Mouse (Mus musculus) gastrocnemius, adult 2 months (tissue): ENCODE measurements around the gene Pdcd6. TPM values are rescaled to one million over a fixed set of nuclear protein-coding genes. Genes with fewer than 3 reads are reported as not detected.

ENCODE experiments used
- DNase-seq: peaks from one replicate; pipeline ENCODE4 v3.0.0; 2022
- H3K27ac ChIP-seq: fragments of 200-600 bp; 2 replicates; pipeline ENCODE4 v1.8.1; 2022; ENCODE audit warnings: mild to moderate bottlenecking
- H3K4me3 ChIP-seq: fragments of 200-600 bp; 2 replicates; pipeline ENCODE4 v1.8.1; 2022; ENCODE audit warnings: mild to moderate bottlenecking, moderate library complexity
- CTCF ChIP-seq: fragments of 200-600 bp; IDR thresholded peaks from 2 replicates; pipeline ENCODE4 v1.8.1; 2022; ENCODE audit warnings: antibody characterized with exemption, mild to moderate bottlenecking, moderate library complexity
- intact Hi-C: fragments of 180-260 bp; cut with DNase I; formaldehyde crosslinking; loops from one replicate; pipeline ENCODE4 v1.15.1; 2025
- total RNA-seq, 2 experiments: library from RNA; stranded (reverse); gene quantifications; 2 replicates each; pipeline ENCODE4 v1.2.3; 2021

Pdcd6 gene
- total RNA-seq, 2 experiments from 2014 or later: 18.0 to 18.3 TPM

DNA sequence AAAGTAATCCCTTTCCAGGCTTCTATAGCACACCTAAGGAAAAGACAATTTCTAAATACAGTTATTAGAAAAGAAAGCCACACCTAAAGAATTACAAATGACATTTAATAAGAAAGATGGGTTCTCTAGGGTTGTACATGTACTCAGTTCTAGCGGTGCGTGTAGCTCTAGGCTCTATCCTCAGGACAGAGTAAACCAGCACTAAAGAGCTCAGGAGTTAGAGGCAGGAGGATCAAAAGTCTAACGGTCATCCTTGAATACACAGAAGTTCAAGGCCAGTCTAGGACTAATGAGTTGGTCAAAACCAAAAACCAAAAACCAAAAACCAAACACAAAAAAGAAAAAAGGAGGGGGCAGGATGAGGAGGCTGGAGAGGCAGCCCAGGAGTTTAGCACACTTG lies 2.8 kb downstream of the Pdcd6 start:
- no peak for TF ChIP-seq CTCF
- intact Hi-C loops: loop anchor here (5.0 kb wide), 1 partner anchor 38 kb away; the partner anchor contains the start of genes Ccdc127 and Sdha
- H3K27ac ChIP-seq: no peak overlapping the region
- DNase-seq: no peak
- H3K4me3 ChIP-seq: no peak overlapping the region

- no peak overlapping the region for H3K27ac ChIP-seq
- intact Hi-C loops: no loop called here
- no peak for DNase-seq
- TF ChIP-seq CTCF: no peak
- H3K4me3 ChIP-seq: no peak overlapping the region
Observed at GRCm38 (mm10) chr13:74305780-74306179, 11.6 kb downstream of the Pdcd6 start.

GRCm38 (mm10) chr13:74305380-74305779 lies 12.0 kb downstream of the Pdcd6 start:
- intact Hi-C loops: no loop called here
- no peak overlapping the region for H3K27ac ChIP-seq
- no peak overlapping the region for H3K4me3 ChIP-seq
- no peak for DNase-seq
- no peak for TF ChIP-seq CTCF

DNA sequence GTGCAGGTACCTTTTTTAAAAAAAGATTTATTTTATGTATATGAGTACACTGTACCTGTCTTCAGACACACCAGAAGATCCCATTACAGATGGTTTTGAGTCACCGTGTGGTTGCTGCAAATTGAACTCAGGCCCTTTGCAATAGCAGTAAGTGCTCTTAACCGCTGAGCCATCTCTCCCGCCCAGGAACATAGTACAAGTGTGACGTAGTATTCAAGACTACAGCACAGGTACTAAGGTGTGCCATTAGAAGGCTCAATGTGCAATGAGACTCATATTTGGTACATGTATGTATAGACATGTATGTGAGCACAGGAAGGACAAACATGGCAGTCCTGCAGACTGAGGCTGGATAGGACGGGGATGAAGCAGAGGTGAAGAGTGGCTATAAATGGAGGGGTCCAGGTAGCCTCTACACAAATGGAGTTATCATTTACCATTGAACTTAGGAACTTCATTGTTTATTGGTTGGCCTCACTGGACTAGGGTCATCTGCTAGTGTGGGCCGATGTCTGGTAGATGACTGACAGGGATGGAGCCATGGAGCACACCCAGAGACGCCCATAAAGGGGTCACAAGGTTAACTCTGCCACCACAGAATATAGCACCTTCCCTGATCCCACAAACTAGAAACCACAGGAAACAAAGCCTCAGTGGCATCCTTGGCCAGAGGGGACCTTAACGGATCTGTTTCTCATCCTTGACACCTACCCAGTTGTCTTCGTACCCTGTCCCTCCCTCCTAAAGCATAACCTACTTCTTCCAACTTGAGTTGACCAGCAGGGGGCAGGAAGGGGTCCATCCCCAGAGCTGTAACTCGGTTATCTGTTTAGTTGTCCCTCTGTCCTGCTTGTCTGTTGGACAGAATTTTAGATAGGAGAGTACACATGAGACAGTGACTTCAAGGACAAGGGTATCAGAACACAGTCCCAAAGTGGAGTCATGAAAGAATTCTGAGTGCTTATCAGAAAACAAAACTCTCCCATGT lies 15.0 kb downstream of the Pdcd6 start:
- H3K4me3 ChIP-seq: no peak overlapping the region
- no peak overlapping the region for H3K27ac ChIP-seq
- intact Hi-C loops: loop anchor here (5.0 kb wide), 3 partner anchors 95 to 470 kb away; partner anchors contain the start of gene Exoc3
- no peak for DNase-seq
- peak; percentile 12; the same call in 1 of the 2 replicates for TF ChIP-seq CTCF

- DNase-seq: no peak
- Histone ChIP-seq H3K4me3 (no peak overlapping the region), H3K27ac (no peak overlapping the region)
- TF ChIP-seq CTCF: no peak
- intact Hi-C loops: loop anchor here (1.0 to 5.0 kb wide), 5 partner anchors 94 to 469 kb away; partner anchors contain the start of gene Exoc3
Observed at GRCm38 (mm10) chr13:74301607-74301984, 15.8 kb downstream of the Pdcd6 start.

- peak; percentile 67 for DNase-seq
- peak; percentile 87 for TF ChIP-seq CTCF
- intact Hi-C loops: loop anchor here (1.0 to 5.0 kb wide), 5 partner anchors 94 to 469 kb away; partner anchors contain the start of gene Exoc3
Observed at GRCm38 (mm10) chr13:74300925-74301606, 16.3 kb downstream of the Pdcd6 start.

DNA sequence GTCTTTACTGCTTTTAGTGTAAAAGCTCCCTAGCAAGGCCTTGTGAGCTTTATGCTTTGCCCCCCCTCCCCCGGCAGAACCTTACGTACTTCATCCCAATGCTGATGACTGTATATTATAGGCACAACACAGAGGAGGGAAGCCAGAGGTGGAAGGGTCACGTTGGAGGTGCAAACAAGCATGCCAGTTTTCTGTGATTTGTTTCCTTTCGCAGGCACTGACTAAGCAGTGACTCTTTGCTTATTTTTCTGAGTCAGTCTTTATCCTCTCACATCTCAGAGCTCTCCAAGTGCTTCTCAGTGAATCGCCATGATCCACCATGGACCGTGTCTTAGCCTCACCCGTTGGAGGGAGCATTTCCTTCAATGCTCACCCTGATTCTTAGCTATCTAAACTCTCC lies 21.0 kb downstream of the Pdcd6 start:
- intact Hi-C loops: no loop called here
- H3K27ac ChIP-seq: no peak overlapping the region
- no peak overlapping the region for H3K4me3 ChIP-seq
- no peak for DNase-seq
- no peak for TF ChIP-seq CTCF

More at GRCm38 (mm10) chr13:74300925-74301606, 16.3 kb downstream of the Pdcd6 start:
- Histone ChIP-seq H3K4me3 (no peak overlapping the region), H3K27ac (no peak overlapping the region)

DNA sequence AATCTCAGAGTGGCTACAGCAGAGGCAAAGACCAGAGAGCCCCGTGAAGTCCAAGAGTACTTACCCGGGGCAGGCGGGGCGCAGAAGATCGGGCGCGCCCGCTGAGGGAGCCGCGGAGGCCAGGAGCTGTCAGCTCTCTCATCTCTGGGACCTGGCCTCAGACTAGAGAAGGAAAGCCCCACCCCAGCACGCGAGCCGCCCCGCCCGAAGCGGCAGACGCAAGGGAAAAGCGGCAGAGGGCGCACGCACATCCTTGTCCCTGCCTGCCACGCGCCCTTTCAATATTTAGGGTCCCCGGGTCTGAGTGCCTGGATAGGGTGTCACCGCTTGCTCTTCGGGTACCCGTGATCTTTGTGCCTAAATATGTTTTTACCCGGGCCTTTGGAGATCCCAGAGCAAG lies 25.2 kb downstream of the Pdcd6 start, which contains the start of gene Ahrr:
Ahrr (minus strand) TSS at position 165 of the 400 bp plus-strand sequence.
- DNase-seq: peak; percentile 54
- H3K4me3 ChIP-seq: peak within 1 kb of the TSS; percentile 43
- TF ChIP-seq CTCF: peak; percentile 52
- intact Hi-C loops: no loop called here
- H3K27ac ChIP-seq: no peak within 1 kb of the TSS

- intact Hi-C loops: no loop called here
- no peak for DNase-seq
- Histone ChIP-seq H3K4me3 (no peak overlapping the region), H3K27ac (no peak overlapping the region)
- no peak for TF ChIP-seq CTCF
Observed at GRCm38 (mm10) chr13:74289646-74290045, 27.7 kb downstream of the Pdcd6 start.

DNA sequence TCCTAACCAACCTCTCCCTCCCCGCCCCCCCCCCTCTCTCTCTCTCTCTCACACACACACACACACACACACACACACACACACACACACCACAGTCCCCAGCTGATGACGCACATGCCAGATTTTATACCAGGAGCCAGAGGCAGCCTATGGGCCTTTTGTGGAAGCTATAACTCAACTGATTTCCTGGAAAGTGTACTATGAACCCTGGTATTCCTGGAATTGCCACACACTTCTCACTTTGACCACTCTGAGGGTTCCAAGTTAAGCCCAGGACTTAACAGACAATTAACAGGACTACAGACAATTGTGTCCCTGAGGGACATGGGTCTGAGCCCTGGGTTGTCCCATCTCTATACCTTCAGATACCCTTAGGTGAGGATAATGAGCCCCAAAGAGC lies 35.1 kb downstream of the Pdcd6 start:
- no peak for DNase-seq
- H3K27ac ChIP-seq: no peak overlapping the region
- TF ChIP-seq CTCF: no peak

DNA sequence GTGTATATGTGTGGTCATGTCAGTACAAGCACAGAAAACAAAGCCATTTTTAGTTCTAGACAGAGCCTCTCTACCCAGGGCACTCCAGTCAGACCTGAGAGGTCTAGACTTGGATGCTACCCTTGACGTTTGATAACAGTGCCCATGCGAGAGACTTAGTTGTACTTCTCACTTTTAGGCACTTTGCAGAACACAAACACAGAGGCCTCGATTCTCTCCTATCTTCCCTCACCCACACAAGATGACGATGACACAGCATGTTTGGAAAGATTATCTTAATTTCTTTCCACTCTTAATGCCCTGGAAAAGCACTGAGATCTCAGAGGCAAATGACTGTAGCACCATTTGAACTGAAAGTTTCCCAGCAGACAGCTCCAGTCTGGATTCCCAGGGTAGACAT lies 41.7 kb downstream of the Pdcd6 start:
- intact Hi-C loops: no loop called here
- DNase-seq: no peak
- TF ChIP-seq CTCF: no peak
- Histone ChIP-seq H3K27ac (no peak overlapping the region), H3K4me3 (no peak overlapping the region)

More for the DNA sequence above, 35.1 kb downstream of the Pdcd6 start:
- intact Hi-C loops: no loop called here
- H3K4me3 ChIP-seq: no peak overlapping the region

- peak overlapping the region; percentile 70 for H3K4me3 ChIP-seq
- peak; percentile 25 for DNase-seq
- intact Hi-C loops: no loop called here
- peak overlapping the region; percentile 73 for H3K27ac ChIP-seq
- TF ChIP-seq CTCF: peak; percentile 40
Observed at GRCm38 (mm10) chr13:74260231-74260992, 57.0 kb downstream of the Pdcd6 start.
